Mouse (Mus musculus) CH12.LX (cell line): ENCODE results near the gene Gm37240. TPM values are rescaled to one million over a fixed set of nuclear protein-coding genes. Genes with fewer than 3 reads are reported as not detected.

Experiments
- DNase-seq: peaks from one replicate; pipeline ENCODE4 v3.0.0-alpha.2; 2013; ENCODE audit errors: extremely low read depth
- H3K27ac ChIP-seq: 2 replicates; pipeline ENCODE4 v1.5.1; 2012; ENCODE audit warnings: low read depth, mild to moderate bottlenecking, control low read depth, moderate library complexity; ENCODE audit not compliant: insufficient read depth
- H3K27me3 ChIP-seq: replicated peaks from 2 replicates; pipeline ENCODE3; 2012; ENCODE audit warnings: inconsistent platforms
- H3K36me3 ChIP-seq, 2 experiments: replicated peaks in 1 of 2; 2 replicates each; pipeline versions ENCODE3 to v1.6.1; 2012; ENCODE audit warnings: inconsistent platforms in 1 of 2, low read length in 1 of 2, mild to moderate bottlenecking in 1 of 2, mixed read lengths in 1 of 2, moderate library complexity in 1 of 2; ENCODE audit not compliant: control insufficient read depth in 1 of 2, insufficient read depth in 1 of 2
- H3K4me1 ChIP-seq, 2 experiments: 2 replicates each; pipeline ENCODE4 v1.6.1; 2012; ENCODE audit warnings: inconsistent platforms in 1 of 2, moderate library complexity in 1 of 2; ENCODE audit not compliant: insufficient read depth in 2 of 2, control insufficient read depth in 1 of 2
- H3K4me2 ChIP-seq: 2 replicates; pipeline ENCODE4 v1.6.1; 2012; ENCODE audit warnings: low read depth, mild to moderate bottlenecking, control low read depth; ENCODE audit not compliant: poor library complexity, insufficient read depth, severe bottlenecking
- H3K4me3 ChIP-seq, 3 experiments: fragments of 150-350 bp in 1 of 3; sonication (generic) in 1 of 3; replicated peaks in 1 of 3; 2 replicates each; pipeline versions ENCODE3 to v1.5.1; 2011 to 2012; ENCODE audit warnings: low read depth in 2 of 3, low read length in 2 of 3, mild to moderate bottlenecking in 2 of 3, moderate library complexity in 2 of 3, control low read depth in 1 of 3, improper control_type of control experiment in 1 of 3, inconsistent platforms in 1 of 3, mixed read lengths in 1 of 3; ENCODE audit not compliant: poor library complexity in 1 of 3
- H3K79me2 ChIP-seq: replicated peaks from 2 replicates; pipeline ENCODE4 v1.6.1; 2012; ENCODE audit warnings: mild to moderate bottlenecking, moderate library complexity; ENCODE audit not compliant: control insufficient read depth, poor library complexity, insufficient read depth, severe bottlenecking; ENCODE audit errors: extremely low read depth
- H3K9ac ChIP-seq: 2 replicates; pipeline ENCODE4 v1.6.1; 2012; ENCODE audit warnings: low read depth, mild to moderate bottlenecking, control low read depth, moderate library complexity; ENCODE audit not compliant: insufficient read depth
- H3K9me3 ChIP-seq: replicated peaks from 2 replicates; pipeline ENCODE3; 2012; ENCODE audit warnings: low read length, inconsistent platforms, mixed read lengths
- BHLHE40 ChIP-seq: IDR thresholded peaks from 2 replicates; pipeline ENCODE4 v1.6.1; 2011; ENCODE audit warnings: mild to moderate bottlenecking, low read depth, low read length, improper control_type of control experiment
- CHD1 ChIP-seq: IDR thresholded peaks from 2 replicates; pipeline ENCODE4 v1.6.1; 2012; ENCODE audit warnings: low read depth, low read length, improper control_type of control experiment, inconsistent platforms
- CHD2 ChIP-seq: IDR thresholded peaks from 2 replicates; pipeline ENCODE4 v1.6.1; 2011; ENCODE audit warnings: low read length, improper control_type of control experiment
- CTCF ChIP-seq, 2 experiments: IDR thresholded peaks in 1 of 2; conservative IDR thresholded peaks in 1 of 2; 2 replicates each; pipeline ENCODE4 v1.5.1; 2011 to 2012; ENCODE audit warnings: low read depth in 2 of 2, low read length in 2 of 2, improper control_type of control experiment in 1 of 2, inconsistent platforms in 1 of 2, mild to moderate bottlenecking in 1 of 2, moderate library complexity in 1 of 2
- E2F4 ChIP-seq: IDR thresholded peaks from 2 replicates; pipeline ENCODE4 v1.6.1; 2011; ENCODE audit warnings: low read depth, low read length, improper control_type of control experiment; ENCODE audit not compliant: insufficient replicate concordance
- ETS1 ChIP-seq: conservative IDR thresholded peaks from 2 replicates; pipeline ENCODE4 v1.6.1; 2012; ENCODE audit warnings: low read depth, mild to moderate bottlenecking, inconsistent platforms, low read length, improper control_type of control experiment, moderate library complexity
- GABPA ChIP-seq: IDR thresholded peaks from 2 replicates; pipeline ENCODE4 v1.6.1; 2012; ENCODE audit warnings: low read depth, low read length, improper control_type of control experiment, inconsistent platforms; ENCODE audit not compliant: insufficient replicate concordance
- HCFC1 ChIP-seq: IDR thresholded peaks from 2 replicates; pipeline ENCODE4 v1.6.1; 2012; ENCODE audit warnings: low read depth, mild to moderate bottlenecking, inconsistent platforms, low read length, improper control_type of control experiment
- JUN ChIP-seq: IDR thresholded peaks from 2 replicates; pipeline ENCODE4 v1.6.1; 2011; ENCODE audit warnings: low read depth, mild to moderate bottlenecking, low read length, improper control_type of control experiment, moderate library complexity; ENCODE audit not compliant: insufficient read depth
- JUND ChIP-seq: conservative IDR thresholded peaks from 2 replicates; pipeline ENCODE4 v1.6.1; 2011; ENCODE audit warnings: low read depth, low read length, improper control_type of control experiment
- KAT2A ChIP-seq: IDR thresholded peaks from 2 replicates; pipeline ENCODE4 v1.6.1; 2012; ENCODE audit warnings: low read length, improper control_type of control experiment, inconsistent platforms; ENCODE audit not compliant: insufficient replicate concordance
- MAFK ChIP-seq: IDR thresholded peaks from 2 replicates; pipeline ENCODE4 v1.6.1; 2011; ENCODE audit warnings: low read length, improper control_type of control experiment; ENCODE audit not compliant: insufficient replicate concordance
- MAX ChIP-seq: IDR thresholded peaks from 2 replicates; pipeline ENCODE4 v1.6.1; 2011; ENCODE audit warnings: low read length, improper control_type of control experiment
- MEF2A ChIP-seq: IDR thresholded peaks from 2 replicates; pipeline ENCODE4 v1.6.1; 2014; ENCODE audit warnings: low read depth, mild to moderate bottlenecking, inconsistent platforms, low read length, improper control_type of control experiment, borderline replicate concordance
- MXI1 ChIP-seq: IDR thresholded peaks from 2 replicates; pipeline ENCODE4 v1.6.1; 2011; ENCODE audit warnings: mild to moderate bottlenecking, low read depth, low read length, improper control_type of control experiment
- MYC ChIP-seq: IDR thresholded peaks from 2 replicates; pipeline ENCODE4 v1.6.1; 2011; ENCODE audit warnings: low read depth, mild to moderate bottlenecking, improper control_type of control experiment, low read length
- NELFE ChIP-seq: IDR thresholded peaks from 2 replicates; pipeline ENCODE4 v1.6.1; 2011; ENCODE audit warnings: low read depth, low read length, improper control_type of control experiment
- NRF1 ChIP-seq: IDR thresholded peaks from 2 replicates; pipeline ENCODE4 v1.6.1; 2014; ENCODE audit warnings: low read depth, mild to moderate bottlenecking, inconsistent platforms, low read length, improper control_type of control experiment, moderate library complexity
- POLR2A ChIP-seq: IDR thresholded peaks from 2 replicates; pipeline ENCODE4 v1.6.1; 2011; ENCODE audit warnings: low read depth, mild to moderate bottlenecking, improper control_type of control experiment, low read length
- POLR2AphosphoS2 ChIP-seq: IDR thresholded peaks from 2 replicates; pipeline ENCODE4 v1.6.1; 2011; ENCODE audit warnings: low read depth, low read length, improper control_type of control experiment
- RAD21 ChIP-seq: IDR thresholded peaks from 2 replicates; pipeline ENCODE4 v1.6.1; 2011; ENCODE audit warnings: low read depth, mild to moderate bottlenecking, low read length, improper control_type of control experiment, moderate library complexity
- SMC3 ChIP-seq: IDR thresholded peaks from 2 replicates; pipeline ENCODE4 v1.6.1; 2011; ENCODE audit warnings: low read depth, low read length, improper control_type of control experiment
- TBP ChIP-seq: conservative IDR thresholded peaks from 2 replicates; pipeline ENCODE4 v1.6.1; 2011; ENCODE audit warnings: low read depth, low read length, improper control_type of control experiment
- USF1 ChIP-seq: IDR thresholded peaks from 2 replicates; pipeline ENCODE4 v1.6.1; 2014; ENCODE audit warnings: low read depth, mild to moderate bottlenecking, inconsistent platforms, low read length, improper control_type of control experiment
- USF2 ChIP-seq: conservative IDR thresholded peaks from 2 replicates; pipeline ENCODE4 v1.6.1; 2011; ENCODE audit warnings: low read depth, low read length, improper control_type of control experiment
- ZC3H11A ChIP-seq: IDR thresholded peaks from 2 replicates; pipeline ENCODE4 v1.6.1; 2012; ENCODE audit warnings: low read depth, mild to moderate bottlenecking, inconsistent platforms, low read length, improper control_type of control experiment
- ZKSCAN1 ChIP-seq: IDR thresholded peaks from 2 replicates; pipeline ENCODE4 v1.6.1; 2012; ENCODE audit warnings: low read depth, inconsistent platforms, low read length, improper control_type of control experiment, borderline replicate concordance
- ZMIZ1 ChIP-seq: IDR thresholded peaks from 2 replicates; pipeline ENCODE4 v1.6.1; 2012; ENCODE audit warnings: low read depth, mild to moderate bottlenecking, inconsistent platforms, low read length, improper control_type of control experiment
- ZNF384 ChIP-seq: IDR thresholded peaks from 2 replicates; pipeline ENCODE4 v1.6.1; 2012; ENCODE audit warnings: low read depth, low read length, improper control_type of control experiment, inconsistent platforms
- dilution Hi-C: fragments of 300-500 bp; cut with MboI; formaldehyde crosslinking; loops from 2 replicates; pipeline ENCODE4 v1.14.3; 2020; ENCODE audit warnings: low sequenced_read_pairs; ENCODE audit not compliant: extremely low pct_unique_long_range_greater_than_20kb, extremely low pct_ligation_motif_present
- in situ Hi-C: fragments of 300-500 bp; cut with MboI; formaldehyde crosslinking; loops from 3 replicates; pipeline ENCODE4 v1.14.3; 2019; ENCODE audit warnings: low sequenced_read_pairs, low pct_ligation_motif_present, low pct_unique_long_range_greater_than_20kb, mixed read lengths
- polyA plus RNA-seq: library from polyadenylated mRNA; unstranded; fragments of >175 nt; gene quantifications from 2 replicates; pipeline ENCODE4 v1.2.1, GENCODE M21; 2012; ENCODE audit warnings: low read depth; ENCODE audit not compliant: insufficient read length
- total RNA-seq, 2 experiments: library from RNA; depleted of rRNA; stranded (reverse); fragments of 300-350 nt in 1 of 2; fragments of >200 nt in 1 of 2; gene quantifications; 2 replicates each; pipeline ENCODE4 v1.2.3; 2012 to 2014

Gm37240 gene
- total and polyA plus RNA-seq, 3 experiments = 0.08 to 0.19 (median 0.14) TPM

DNA sequence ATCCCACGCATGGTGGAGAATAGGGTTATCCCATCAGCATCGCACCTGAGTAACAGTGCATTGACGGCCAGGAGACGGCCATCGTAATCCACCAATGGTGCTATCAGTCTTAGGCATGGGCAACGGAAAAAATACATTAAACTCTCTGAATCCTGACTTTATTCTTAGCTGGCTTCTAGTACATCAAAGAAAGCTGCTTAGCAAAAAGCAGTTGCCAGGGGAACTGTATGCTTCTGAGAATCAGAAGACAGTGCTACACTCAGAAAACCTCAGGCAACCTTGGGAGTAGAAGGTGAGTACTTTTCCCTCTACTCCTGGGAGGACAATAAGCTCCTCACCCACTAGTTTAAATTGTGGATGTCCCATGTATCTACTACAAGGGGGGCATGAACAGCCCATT is 219.6 kb downstream of the Gm37240 start:
- H3K4me3 ChIP-seq = no peak overlapping the region
- in situ Hi-C loops (no loop called here), dilution Hi-C loops (no loop called here)
- no peak for TF ChIP-seq USF1
- TF ChIP-seq CHD1 = no peak
- TF ChIP-seq JUND = no peak
- no peak for TF ChIP-seq MEF2A
- TF ChIP-seq TBP = no peak
- no peak for TF ChIP-seq USF2
- TF ChIP-seq POLR2A = no peak
- no peak for TF ChIP-seq E2F4
- no peak for TF ChIP-seq ETS1
- TF ChIP-seq SMC3 = no peak
- TF ChIP-seq MAFK = no peak
- TF ChIP-seq JUN = no peak
- TF ChIP-seq ZMIZ1 = no peak
- no peak for TF ChIP-seq RAD21
- TF ChIP-seq KAT2A = no peak
- no peak for TF ChIP-seq ZKSCAN1
- no peak for TF ChIP-seq HCFC1
- no peak for TF ChIP-seq CHD2
- no peak for TF ChIP-seq MYC
- no peak for TF ChIP-seq GABPA
- H3K9me3 ChIP-seq = no peaks in the 10 kb centered on the region
- H3K27ac ChIP-seq = no peak overlapping the region
- H3K27me3 ChIP-seq = no peaks in the 10 kb centered on the region
- no peaks in the 10 kb centered on the region; a peak in 1 of 4 replicates for H3K4me1 ChIP-seq
- H3K4me2 ChIP-seq = no peak overlapping the region
- H3K36me3 ChIP-seq = no peaks in the 10 kb centered on the region
- H3K79me2 ChIP-seq = no peaks in the 10 kb centered on the region
- DNase-seq = no peak
- no peak overlapping the region for H3K9ac ChIP-seq

DNA sequence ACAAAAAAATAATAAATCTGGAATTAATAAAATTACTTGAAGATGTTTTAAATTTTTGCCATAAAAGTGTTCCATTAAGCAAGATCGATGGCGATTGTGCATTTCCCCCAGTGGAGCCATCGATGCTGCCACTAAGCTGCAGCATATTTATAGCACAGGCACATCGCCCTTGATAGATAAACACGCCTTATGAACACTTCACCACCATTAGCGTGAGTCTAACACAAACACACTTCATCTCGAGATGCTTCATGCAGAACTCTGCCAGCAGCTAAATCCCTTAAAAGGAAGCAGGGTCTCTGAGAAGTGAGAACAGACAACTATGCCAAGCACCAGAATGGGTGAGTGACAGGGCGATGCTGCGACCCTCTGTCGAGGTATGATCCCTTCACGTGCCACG is 220.6 kb downstream of the Gm37240 start:
- TF ChIP-seq MXI1 (no peak), ZKSCAN1 (no peak), POLR2AphosphoS2 (no peak), JUN (no peak), BHLHE40 (no peak), ZC3H11A (no peak), CTCF (conservative IDR thresholded peaks at IDR 0.05 in 1 of 2, IDR thresholded peaks at IDR 0.05 in 1 of 2; ENCODE audit: low read depth in 2 of 2, low read length in 2 of 2) (no peak), ZNF384 (no peak), ETS1 (no peak), TBP (no peak), USF2 (no peak), NELFE (no peak), NRF1 (no peak), POLR2A (no peak), SMC3 (no peak), MAFK (no peak), MAX (no peak)
- dilution Hi-C loops (no loop called here), in situ Hi-C loops (no loop called here)
- H3K4me3 ChIP-seq = no peak overlapping the region
- H3K9ac ChIP-seq = no peak overlapping the region
- H3K27me3 ChIP-seq = no peaks in the 10 kb centered on the region
- no peaks in the 10 kb centered on the region for H3K36me3 ChIP-seq
- no peaks in the 10 kb centered on the region; a peak in 1 of 4 replicates for H3K4me1 ChIP-seq
- no peak overlapping the region for H3K4me2 ChIP-seq
- no peak overlapping the region for H3K27ac ChIP-seq
- H3K9me3 ChIP-seq = no peaks in the 10 kb centered on the region
- no peaks in the 10 kb centered on the region for H3K79me2 ChIP-seq
- no peak for DNase-seq
